Mouse (Mus musculus): Measurements from ENCODE around the gene Fastkd5. TPM values are rescaled to one million over a fixed set of nuclear protein-coding genes. Genes with fewer than 3 reads are reported as not detected.

Gene Fastkd5
- total RNA-seq, 1 experiment from 2014 or later = 17.7 TPM

Other genes starting within 250 kb of the Fastkd5 start
- 0.94 and 6.9 TPM in 2 replicates for gene Cpxm1, start 232.5 kb downstream of the Fastkd5 start, total RNA-seq (2017)
- not detected in 2 replicates for gene Gm28372, start 224.8 kb downstream of the Fastkd5 start, total RNA-seq (2017)
- not detected in 2 replicates for gene 1700020A23Rik, start 224.8 kb downstream of the Fastkd5 start, total RNA-seq (2017)
- gene Tmem239, start 223.5 kb downstream of the Fastkd5 start, total RNA-seq (2017) = not detected in 2 replicates
- gene Vps16, start 205.7 kb downstream of the Fastkd5 start, total RNA-seq (2017) = 127 and 142 TPM in 2 replicates
- gene Pced1a, start 205.3 kb downstream of the Fastkd5 start, total RNA-seq (2017) = 11.5 and 12.5 TPM in 2 replicates
- gene Ptpra, start 179.7 kb downstream of the Fastkd5 start, total RNA-seq (2017) = 155 and 171 TPM in 2 replicates
- 34.9 and 37.2 TPM in 2 replicates for gene Mrps26, start 66.3 kb downstream of the Fastkd5 start, total RNA-seq (2017)
- not detected in 2 replicates for gene Oxt, start 53.9 kb downstream of the Fastkd5 start, total RNA-seq (2017)
- not detected in 2 replicates for gene Avp, start 47.5 kb downstream of the Fastkd5 start, total RNA-seq (2017)
- 6.3 and 9.4 TPM in 2 replicates for gene Ubox5, start within 50 bp of the Fastkd5 start, total RNA-seq (2017)
- 0.44 and 0.45 TPM in 2 replicates for gene Lzts3, start 12.8 kb upstream of the Fastkd5 start, total RNA-seq (2017)
- 97.6 and 97.7 TPM in 2 replicates for gene Ddrgk1, start 34.6 kb upstream of the Fastkd5 start, total RNA-seq (2017)
- gene Itpa, start 37.6 kb upstream of the Fastkd5 start, total RNA-seq (2017) = 55.2 and 57.7 TPM in 2 replicates
- gene Slc4a11, start 67.5 kb upstream of the Fastkd5 start, total RNA-seq (2017) = not detected in 2 replicates